Mouse (Mus musculus) left cerebral cortex, adult 9 months (tissue): Measurements from ENCODE around the gene Asap3.

ENCODE experiments used
- DNase-seq, 2 experiments: peaks; one replicate each; pipeline ENCODE4 v3.0.0; 2022; ENCODE audit warnings: low spot score in 2 of 2

Gene Asap3

GRCm38 (mm10) chr4:136218595-136219214 lies 12.5 kb downstream of the Asap3 start:
- DNase-seq = no peak

- DNase-seq = no peak
Measured at GRCm38 (mm10) chr4:136220133-136220775, 14.1 kb downstream of the Asap3 start.

- no peak for DNase-seq
Measured at GRCm38 (mm10) chr4:136223549-136224239, 17.5 kb downstream of the Asap3 start.

- DNase-seq = no peak
Measured at GRCm38 (mm10) chr4:136224240-136224559, 18.0 kb downstream of the Asap3 start.

- no peak for DNase-seq
Measured at GRCm38 (mm10) chr4:136224677-136225460, 18.7 kb downstream of the Asap3 start.

- DNase-seq = no peak
Measured at GRCm38 (mm10) chr4:136227408-136227807, 21.2 kb downstream of the Asap3 start.

- no peak for DNase-seq
Measured at GRCm38 (mm10) chr4:136228640-136229039, 22.5 kb downstream of the Asap3 start.

- no peak for DNase-seq
Measured at GRCm38 (mm10) chr4:136238669-136239068, 32.5 kb downstream of the Asap3 start.

- DNase-seq = no peak
Measured at GRCm38 (mm10) chr4:136239111-136239510, 32.9 kb downstream of the Asap3 start.

- peak; percentile 35 to 89 for DNase-seq
Measured at GRCm38 (mm10) chr4:136239622-136240021, 33.5 kb downstream of the Asap3 start.

- DNase-seq = no peak
Measured at GRCm38 (mm10) chr4:136240123-136240522, 34.0 kb downstream of the Asap3 start.

GRCm38 (mm10) chr4:136240955-136241354 lies 34.8 kb downstream of the Asap3 start:
- no peak for DNase-seq

GRCm38 (mm10) chr4:136242065-136242703 lies 36.0 kb downstream of the Asap3 start:
- no peak for DNase-seq

- DNase-seq = no peak
Measured at GRCm38 (mm10) chr4:136242728-136243127, 36.6 kb downstream of the Asap3 start.

- no peak for DNase-seq
Measured at GRCm38 (mm10) chr4:136244208-136244607, 38.0 kb downstream of the Asap3 start.

- DNase-seq = no peak
Measured at GRCm38 (mm10) chr4:136245681-136246080, 39.5 kb downstream of the Asap3 start.

GRCm38 (mm10) chr4:136246568-136246969 lies 40.4 kb downstream of the Asap3 start:
- no peak for DNase-seq

- DNase-seq = no peak
Measured at GRCm38 (mm10) chr4:136247386-136247728, 41.2 kb downstream of the Asap3 start.

GRCm38 (mm10) chr4:136247729-136248463 lies 41.7 kb downstream of the Asap3 start, which contains the start of gene Tcea3:
TSS of gene Tcea3 (plus strand) at chr4:136247729.
- DNase-seq = no peak

- no peak for DNase-seq
Measured at GRCm38 (mm10) chr4:136248464-136249331, 42.5 kb downstream of the Asap3 start.
